Mouse (Mus musculus) lung, postnatal 36 days (tissue): ENCODE results near the gene Gpc5.
A peak's percentile ranks its signal among the peaks of the same experiment; 100 is the strongest.

Experiments
- DNase-seq: peaks from one replicate; pipeline ENCODE4 v3.0.0; 2022; ENCODE audit warnings: mixed read lengths

Gene Gpc5

GRCm38 (mm10) chr14:116384602-116385001 is 1292.6 kb downstream of the Gpc5 start:
- DNase-seq = no peak

GRCm38 (mm10) chr14:116415511-116415910 is 1323.5 kb downstream of the Gpc5 start:
- no peak for DNase-seq

- peak; percentile 2 for DNase-seq
These were observed 1356.2 kb downstream of the Gpc5 start for GRCm38 (mm10) chr14:116448219-116448618.

GRCm38 (mm10) chr14:116453356-116453755 is 1361.3 kb downstream of the Gpc5 start:
- DNase-seq = no peak

- no peak for DNase-seq
These were observed 1364.2 kb downstream of the Gpc5 start for GRCm38 (mm10) chr14:116456211-116456610.

GRCm38 (mm10) chr14:116473378-116474179 is 1381.6 kb downstream of the Gpc5 start:
- DNase-seq = no peak

GRCm38 (mm10) chr14:116494285-116494850 is 1402.4 kb downstream of the Gpc5 start:
- DNase-seq = no peak

GRCm38 (mm10) chr14:116538216-116538615 is 1446.2 kb downstream of the Gpc5 start:
- no peak for DNase-seq

- DNase-seq = no peak
These were observed 1451.7 kb downstream of the Gpc5 start for GRCm38 (mm10) chr14:116543746-116544145.

GRCm38 (mm10) chr14:116551401-116551800 is 1459.4 kb downstream of the Gpc5 start:
- no peak for DNase-seq

- no peak for DNase-seq
These were observed 1461.3 kb downstream of the Gpc5 start for GRCm38 (mm10) chr14:116553316-116553715.

GRCm38 (mm10) chr14:116558141-116558800 is 1466.3 kb downstream of the Gpc5 start:
- DNase-seq = no peak

- DNase-seq = peak; percentile 2
These were observed 1468.0 kb downstream of the Gpc5 start for GRCm38 (mm10) chr14:116559990-116560389.
